Mouse (Mus musculus): ENCODE results near the gene Cnnm1. TPM values are rescaled to one million over a fixed set of nuclear protein-coding genes. Genes with fewer than 3 reads are reported as not detected.

Cnnm1 gene
- polyA plus RNA-seq, 1 experiment from 2014 or later = 0.08 TPM

- Histone ChIP-seq H3K9ac (ENCODE audit: low read length) (peak overlapping the region; percentile 63), H3K27ac (ENCODE audit: low read length) (no peak overlapping the region), H3K27me3 (ENCODE audit: control insufficient read depth, insufficient read depth, low read depth, low read length) (peaks cover 4% of the 10 kb centered on the region; the same call in 1 of the 2 replicates), H3K4me3 (ENCODE audit: low read length) (peak overlapping the region; percentile 69), H3K4me2 (ENCODE audit: low read depth, low read length) (peak overlapping the region; percentile 79), H3K4me1 (replicated peaks; ENCODE audit: control insufficient read depth, insufficient read depth, low read length) (peaks cover 16% of the 10 kb centered on the region; the same call in 1 of the 2 replicates), H3K36me3 (ENCODE audit: control insufficient read depth, insufficient read depth, low read length) (no peaks in the 10 kb centered on the region), H3K9me3 (ENCODE audit: control insufficient read depth, low read length) (no peaks in the 10 kb centered on the region)
- no peak for ATAC-seq (ENCODE audit: low read depth)
- 4% methylated on average over 12 of the region's 12 CpGs for WGBS
These were observed 83.3 kb downstream of the Cnnm1 start for GRCm38 (mm10) chr19:43523551-43523950.

GRCm38 (mm10) chr19:43524187-43525103, 84.2 kb downstream of the Cnnm1 start, which contains the start of gene Got1:
Gene Got1 (minus strand): TSS chr19:43524605.
- Histone ChIP-seq H3K4me2 (ENCODE audit: low read depth, low read length) (peak within 1 kb of the TSS; percentile 79), H3K4me1 (replicated peaks; ENCODE audit: control insufficient read depth, insufficient read depth, low read length) (peaks cover 16% of the 10 kb centered on the region; the same call in 1 of the 2 replicates), H3K27me3 (ENCODE audit: control insufficient read depth, insufficient read depth, low read depth, low read length) (peaks cover 4% of the 10 kb centered on the region; the same call in 1 of the 2 replicates), H3K4me3 (ENCODE audit: low read length) (peak within 1 kb of the TSS; percentile 69), H3K9ac (ENCODE audit: low read length) (peak within 1 kb of the TSS; percentile 75), H3K27ac (ENCODE audit: low read length) (no peak within 1 kb of the TSS), H3K36me3 (ENCODE audit: control insufficient read depth, insufficient read depth, low read length) (no peaks in the 10 kb centered on the region), H3K9me3 (ENCODE audit: control insufficient read depth, low read length) (no peaks in the 10 kb centered on the region)
- under 1% methylated on average over 58 of the region's 58 CpGs for WGBS
- peak; percentile 100 for ATAC-seq (ENCODE audit: low read depth)

GRCm38 (mm10) chr19:43525104-43525482, 84.9 kb downstream of the Cnnm1 start:
- peak overlapping the region; percentile 75 for H3K9ac ChIP-seq (ENCODE audit: low read length)
- H3K27me3 ChIP-seq (ENCODE audit: control insufficient read depth, insufficient read depth, low read depth, low read length) = peaks cover 4% of the 10 kb centered on the region; the same call in 1 of the 2 replicates
- H3K4me3 ChIP-seq (ENCODE audit: low read length) = peak overlapping the region; percentile 69
- ATAC-seq (ENCODE audit: low read depth) = peak; percentile 8; the same call in 1 of the 2 replicates
- no peak overlapping the region for H3K27ac ChIP-seq (ENCODE audit: low read length)
- H3K4me1 ChIP-seq (replicated peaks; ENCODE audit: control insufficient read depth, insufficient read depth, low read length) = peaks cover 16% of the 10 kb centered on the region; the same call in 1 of the 2 replicates
- no peaks in the 10 kb centered on the region for H3K36me3 ChIP-seq (ENCODE audit: control insufficient read depth, insufficient read depth, low read length)
- WGBS = 9% methylated on average over 10 of the region's 10 CpGs
- H3K4me2 ChIP-seq (ENCODE audit: low read depth, low read length) = peak overlapping the region; percentile 79
- H3K9me3 ChIP-seq (ENCODE audit: control insufficient read depth, low read length) = no peaks in the 10 kb centered on the region

GRCm38 (mm10) chr19:43525566-43525965, 85.3 kb downstream of the Cnnm1 start:
- Histone ChIP-seq H3K9me3 (ENCODE audit: control insufficient read depth, low read length) (no peaks in the 10 kb centered on the region), H3K4me2 (ENCODE audit: low read depth, low read length) (no peak overlapping the region), H3K27ac (ENCODE audit: low read length) (no peak overlapping the region), H3K36me3 (ENCODE audit: control insufficient read depth, insufficient read depth, low read length) (no peaks in the 10 kb centered on the region), H3K9ac (ENCODE audit: low read length) (no peak overlapping the region), H3K4me1 (replicated peaks; ENCODE audit: control insufficient read depth, insufficient read depth, low read length) (peaks cover 14% of the 10 kb centered on the region; the same call in 1 of the 2 replicates), H3K4me3 (ENCODE audit: low read length) (no peak overlapping the region), H3K27me3 (ENCODE audit: control insufficient read depth, insufficient read depth, low read depth, low read length) (peaks cover 4% of the 10 kb centered on the region; the same call in 1 of the 2 replicates)
- ATAC-seq (ENCODE audit: low read depth) = no peak
- WGBS = 81% methylated on average over 7 of the region's 7 CpGs

- Histone ChIP-seq H3K4me2 (ENCODE audit: low read depth, low read length) (no peak overlapping the region), H3K27me3 (ENCODE audit: control insufficient read depth, insufficient read depth, low read depth, low read length) (peaks cover 7% of the 10 kb centered on the region; the same call in 1 of the 2 replicates), H3K9ac (ENCODE audit: low read length) (no peak overlapping the region), H3K4me1 (replicated peaks; ENCODE audit: control insufficient read depth, insufficient read depth, low read length) (peaks cover 11% of the 10 kb centered on the region; the same call in 1 of the 2 replicates), H3K27ac (ENCODE audit: low read length) (no peak overlapping the region), H3K36me3 (ENCODE audit: control insufficient read depth, insufficient read depth, low read length) (no peaks in the 10 kb centered on the region), H3K4me3 (ENCODE audit: low read length) (no peak overlapping the region), H3K9me3 (ENCODE audit: control insufficient read depth, low read length) (no peaks in the 10 kb centered on the region)
- ATAC-seq (ENCODE audit: low read depth) = no peak
- WGBS = 81% methylated on average over 9 of the region's 9 CpGs
These were observed 85.8 kb downstream of the Cnnm1 start for GRCm38 (mm10) chr19:43526025-43526424.

- WGBS = 7% methylated on average over 11 of the region's 11 CpGs
- Histone ChIP-seq H3K4me3 (ENCODE audit: low read length) (no peak overlapping the region), H3K4me2 (ENCODE audit: low read depth, low read length) (no peak overlapping the region), H3K27ac (ENCODE audit: low read length) (no peak overlapping the region), H3K27me3 (ENCODE audit: control insufficient read depth, insufficient read depth, low read depth, low read length) (peaks cover 10% of the 10 kb centered on the region; the same call in 1 of the 2 replicates), H3K9me3 (ENCODE audit: control insufficient read depth, low read length) (no peaks in the 10 kb centered on the region), H3K36me3 (ENCODE audit: control insufficient read depth, insufficient read depth, low read length) (no peaks in the 10 kb centered on the region), H3K9ac (ENCODE audit: low read length) (no peak overlapping the region), H3K4me1 (replicated peaks; ENCODE audit: control insufficient read depth, insufficient read depth, low read length) (peaks cover 11% of the 10 kb centered on the region; the same call in 1 of the 2 replicates)
- ATAC-seq (ENCODE audit: low read depth) = no peak
These were observed 86.9 kb downstream of the Cnnm1 start for GRCm38 (mm10) chr19:43527131-43527530.

GRCm38 (mm10) chr19:43528056-43528587, 87.9 kb downstream of the Cnnm1 start:
- no peak overlapping the region for H3K4me3 ChIP-seq (ENCODE audit: low read length)
- H3K4me2 ChIP-seq (ENCODE audit: low read depth, low read length) = no peak overlapping the region
- H3K9ac ChIP-seq (ENCODE audit: low read length) = no peak overlapping the region
- no peaks in the 10 kb centered on the region for H3K36me3 ChIP-seq (ENCODE audit: control insufficient read depth, insufficient read depth, low read length)
- peaks cover 10% of the 10 kb centered on the region; the same call in 1 of the 2 replicates for H3K27me3 ChIP-seq (ENCODE audit: control insufficient read depth, insufficient read depth, low read depth, low read length)
- no peaks in the 10 kb centered on the region for H3K9me3 ChIP-seq (ENCODE audit: control insufficient read depth, low read length)
- no peak for ATAC-seq (ENCODE audit: low read depth)
- 84% methylated on average over 8 of the region's 8 CpGs for WGBS
- peaks cover 11% of the 10 kb centered on the region; the same call in 1 of the 2 replicates for H3K4me1 ChIP-seq (replicated peaks; ENCODE audit: control insufficient read depth, insufficient read depth, low read length)
- no peak overlapping the region for H3K27ac ChIP-seq (ENCODE audit: low read length)

GRCm38 (mm10) chr19:43530197-43530770, 90.0 kb downstream of the Cnnm1 start:
- Histone ChIP-seq H3K9me3 (ENCODE audit: control insufficient read depth, low read length) (no peaks in the 10 kb centered on the region), H3K9ac (ENCODE audit: low read length) (no peak overlapping the region), H3K27me3 (ENCODE audit: control insufficient read depth, insufficient read depth, low read depth, low read length) (peaks cover 10% of the 10 kb centered on the region; the same call in 1 of the 2 replicates), H3K4me2 (ENCODE audit: low read depth, low read length) (peak overlapping the region; percentile 47), H3K4me3 (ENCODE audit: low read length) (peak overlapping the region; percentile 37), H3K36me3 (ENCODE audit: control insufficient read depth, insufficient read depth, low read length) (no peaks in the 10 kb centered on the region), H3K4me1 (replicated peaks; ENCODE audit: control insufficient read depth, insufficient read depth, low read length) (peaks cover under 1% of the 10 kb centered on the region; the same call in 1 of the 2 replicates), H3K27ac (ENCODE audit: low read length) (no peak overlapping the region)
- peak; percentile 86; the same call in 1 of the 2 replicates for ATAC-seq (ENCODE audit: low read depth)
- WGBS = 1% methylated on average over 13 of the region's 13 CpGs

Data from lung, embryonic 16.5 days (tissue).